Mouse (Mus musculus) frontal cortex, postnatal 25 days (tissue): ENCODE results near the gene Cacng7.
"Not testable (repeated sequence)": the region's sequence is repeated elsewhere in the genome, so short reads cannot be mapped to it uniquely, and the experiment has no call there.

Experiments used
- DNase-seq, 2 experiments: peaks; one replicate each; pipeline ENCODE4 v3.0.0; 2022; ENCODE audit warnings: low spot score in 2 of 2

The Cacng7 gene

DNA sequence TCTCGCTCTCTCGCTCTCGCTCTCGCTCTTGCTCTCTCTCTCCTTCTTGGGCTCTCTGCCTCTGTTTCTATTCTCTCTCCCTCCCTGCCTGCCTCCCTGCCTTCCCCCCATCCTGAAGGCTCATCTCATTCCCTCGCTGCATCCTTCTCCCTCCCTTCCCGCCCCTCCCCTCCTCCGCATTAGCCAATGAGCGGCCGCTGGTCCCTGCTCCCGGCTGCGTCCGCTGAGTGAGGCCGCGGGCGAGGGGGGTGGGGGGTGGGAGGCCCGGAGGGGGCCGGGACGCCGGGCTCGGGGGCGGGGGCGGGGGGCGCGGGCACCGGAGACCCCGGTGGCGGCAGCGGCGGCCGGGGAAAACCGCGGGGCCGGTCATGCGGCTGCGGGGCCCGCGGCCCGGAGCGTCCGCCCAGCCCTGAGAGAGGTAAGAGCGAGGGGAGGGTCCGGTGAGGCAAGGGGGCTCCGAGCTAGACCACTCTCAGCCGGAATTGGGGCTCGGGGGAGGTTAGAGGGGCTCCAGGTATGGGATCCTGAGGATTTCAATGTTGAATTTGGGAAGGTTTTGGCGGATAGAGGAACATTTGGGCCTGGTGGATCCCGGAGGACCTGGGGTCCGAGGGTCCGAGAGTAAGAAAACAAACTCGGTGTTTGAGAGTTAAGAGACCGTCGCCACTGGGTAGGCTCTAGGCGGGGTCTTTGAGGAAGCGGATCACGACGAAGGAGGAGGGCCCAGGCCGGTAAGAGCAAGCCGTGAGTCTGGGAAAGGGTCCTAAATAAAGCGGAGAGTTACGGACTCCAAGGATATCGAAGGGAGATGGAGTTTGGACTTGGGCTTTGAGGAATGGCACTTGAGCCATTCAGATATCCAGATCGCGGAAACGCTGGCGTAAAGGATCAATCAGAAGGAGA lies at the start of gene Cacng7:
Cacng7 (plus strand) TSS at position 337 of the 903 bp plus-strand sequence.
- peak in 1 of 2 experiments; percentile 31 for DNase-seq

DNA sequence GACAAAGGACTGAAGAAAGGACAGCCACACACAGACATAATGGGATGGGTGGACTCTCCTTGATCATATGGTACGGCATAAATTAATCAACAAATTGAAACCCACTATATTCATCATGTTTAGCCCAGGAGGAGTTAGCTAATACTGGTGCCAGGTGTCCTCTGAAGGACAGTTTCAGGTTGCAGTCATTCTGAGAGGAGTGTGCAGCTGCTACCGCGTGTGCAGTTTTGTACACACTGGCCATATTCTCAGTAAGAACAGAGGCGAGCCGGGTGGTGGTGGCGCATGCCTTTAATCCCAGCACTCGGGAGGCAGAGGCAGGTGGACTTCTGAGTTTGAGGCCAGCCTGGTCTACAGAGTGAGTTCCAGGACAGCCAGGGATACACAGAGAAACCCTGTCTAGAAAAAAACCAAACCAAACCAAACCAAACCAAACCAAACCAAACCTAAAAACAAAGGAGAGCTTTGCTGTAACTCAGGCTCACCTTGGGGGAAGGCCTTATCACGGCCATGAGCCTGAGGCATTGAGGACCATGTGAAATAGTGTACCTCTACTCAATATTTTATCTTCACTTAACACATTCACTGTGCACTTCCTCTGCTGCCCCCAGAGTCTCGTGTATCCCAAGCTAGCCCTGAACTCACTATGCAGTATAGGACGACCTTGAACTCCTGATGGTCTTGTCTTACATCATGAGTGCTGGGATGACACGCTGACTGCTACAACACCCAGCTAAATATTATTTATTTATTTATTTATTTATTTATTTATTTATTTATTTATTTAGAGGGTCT lies 49.5 kb upstream of the Cacng7 start:
- no peak for DNase-seq

DNA sequence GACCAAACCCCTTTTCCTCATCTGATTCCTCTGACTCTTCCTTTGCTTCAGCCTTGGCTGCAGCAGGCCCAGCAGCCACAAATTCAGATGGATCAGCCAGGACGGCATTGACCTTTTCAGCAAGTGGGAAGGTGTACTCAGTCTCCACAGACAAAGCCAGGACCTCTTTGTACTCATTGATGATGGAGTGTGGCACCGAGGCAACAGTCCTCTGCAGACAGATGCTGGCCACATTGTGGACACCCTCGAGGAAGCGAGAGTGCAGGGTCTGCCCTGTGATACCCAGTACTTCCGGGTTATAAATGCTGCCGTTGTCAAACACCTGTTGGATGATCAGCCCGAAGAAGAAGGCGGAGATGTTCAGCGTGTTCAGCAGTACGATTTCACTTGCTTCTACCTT lies 48.2 kb upstream of the Cacng7 start:
- DNase-seq: no peak

DNA sequence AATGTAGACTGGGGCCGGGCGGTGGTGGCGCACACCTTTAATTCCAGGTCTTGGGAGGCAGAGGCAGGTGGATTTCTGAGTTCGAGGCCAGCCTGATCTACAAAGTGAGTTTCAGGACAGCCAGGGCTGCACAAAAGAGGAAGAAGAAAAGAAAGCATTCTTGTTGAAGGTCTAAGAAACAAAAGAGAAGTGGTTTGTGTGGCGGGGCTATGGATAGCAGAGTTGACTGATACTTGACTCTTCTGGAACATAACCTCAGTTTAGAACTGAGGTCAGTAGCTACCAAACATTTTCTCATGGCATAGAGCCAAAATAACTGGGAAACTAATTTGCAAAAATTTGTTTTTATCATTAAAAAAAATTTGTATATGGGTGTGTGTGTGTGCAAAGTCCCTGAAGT lies 46.7 kb upstream of the Cacng7 start:
- DNase-seq: no peak

DNA sequence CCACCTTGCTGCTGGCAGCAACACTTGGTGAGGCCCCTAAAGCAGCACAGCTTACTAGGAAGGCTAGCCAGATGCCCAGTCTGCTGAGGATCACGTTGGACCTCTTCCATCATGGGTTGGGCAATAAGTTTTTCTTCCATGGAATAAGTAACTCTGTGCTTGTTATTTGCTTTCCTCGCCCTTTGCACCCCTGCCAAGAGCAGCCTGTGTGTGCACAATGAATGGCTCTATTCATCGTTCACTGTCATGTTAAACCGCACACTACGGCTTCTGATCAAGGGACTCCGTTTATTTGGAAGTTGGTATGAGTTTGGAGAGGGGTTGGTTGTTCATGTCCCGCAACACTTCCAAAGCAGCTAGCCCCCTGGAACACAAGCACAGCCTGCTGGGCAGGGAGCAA lies 45.6 kb upstream of the Cacng7 start:
- DNase-seq: no peak

DNA sequence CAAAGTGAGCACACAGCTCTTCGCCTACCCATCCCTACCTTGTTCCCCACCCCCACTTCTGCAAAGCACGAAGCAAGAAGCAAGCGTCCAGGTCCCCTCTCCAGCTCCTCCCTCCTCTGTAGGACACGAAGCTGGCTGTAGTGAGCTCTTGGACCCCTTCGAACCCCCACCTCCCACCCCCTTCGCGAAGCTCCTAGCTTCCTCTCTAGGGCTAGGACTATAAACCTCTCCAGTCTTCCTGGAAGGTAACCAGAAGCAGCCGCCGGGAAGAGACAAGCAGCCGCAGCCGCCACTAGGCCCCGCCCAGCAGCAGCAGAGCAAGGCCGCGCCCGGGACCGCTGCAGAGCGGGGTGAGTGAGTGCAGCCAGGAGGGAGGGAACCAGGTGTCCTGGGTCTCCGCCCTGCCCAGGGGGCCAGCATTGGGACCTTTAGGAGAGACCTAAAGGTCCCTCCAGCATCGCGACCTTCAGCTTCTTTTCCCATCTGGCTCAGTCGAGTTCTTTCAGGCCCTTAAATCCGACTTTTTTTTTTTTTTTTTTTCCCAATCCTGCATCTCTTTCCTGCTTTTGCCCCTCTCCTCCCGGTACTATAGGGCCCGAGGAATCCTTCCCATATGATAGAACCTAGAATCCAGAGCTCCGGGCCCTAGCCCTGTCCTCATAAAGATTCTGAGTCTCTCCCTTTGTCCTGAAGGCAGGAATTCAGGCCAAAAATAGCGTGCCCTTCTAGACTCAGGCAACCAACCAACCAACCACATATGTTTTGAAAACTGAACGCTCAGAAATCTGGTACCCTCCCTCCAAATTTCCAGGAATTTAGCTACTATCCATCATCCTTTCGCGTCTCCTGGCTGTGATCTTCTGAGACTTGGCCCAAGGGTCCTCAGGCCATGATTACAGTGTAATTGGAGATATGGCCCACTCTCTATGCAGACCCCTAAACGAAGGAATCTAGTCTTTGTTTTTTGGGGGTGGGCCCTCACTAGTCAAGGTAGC lies 43.5 kb upstream of the Cacng7 start, which contains the start of the genes Myadm and Prkcg:
Myadm (plus strand) TSS at position 105 of the 995 bp plus-strand sequence.
Prkcg (plus strand) TSS at position 204 of the 995 bp plus-strand sequence.
- peak in 1 of 2 experiments; percentile 48 for DNase-seq

DNA sequence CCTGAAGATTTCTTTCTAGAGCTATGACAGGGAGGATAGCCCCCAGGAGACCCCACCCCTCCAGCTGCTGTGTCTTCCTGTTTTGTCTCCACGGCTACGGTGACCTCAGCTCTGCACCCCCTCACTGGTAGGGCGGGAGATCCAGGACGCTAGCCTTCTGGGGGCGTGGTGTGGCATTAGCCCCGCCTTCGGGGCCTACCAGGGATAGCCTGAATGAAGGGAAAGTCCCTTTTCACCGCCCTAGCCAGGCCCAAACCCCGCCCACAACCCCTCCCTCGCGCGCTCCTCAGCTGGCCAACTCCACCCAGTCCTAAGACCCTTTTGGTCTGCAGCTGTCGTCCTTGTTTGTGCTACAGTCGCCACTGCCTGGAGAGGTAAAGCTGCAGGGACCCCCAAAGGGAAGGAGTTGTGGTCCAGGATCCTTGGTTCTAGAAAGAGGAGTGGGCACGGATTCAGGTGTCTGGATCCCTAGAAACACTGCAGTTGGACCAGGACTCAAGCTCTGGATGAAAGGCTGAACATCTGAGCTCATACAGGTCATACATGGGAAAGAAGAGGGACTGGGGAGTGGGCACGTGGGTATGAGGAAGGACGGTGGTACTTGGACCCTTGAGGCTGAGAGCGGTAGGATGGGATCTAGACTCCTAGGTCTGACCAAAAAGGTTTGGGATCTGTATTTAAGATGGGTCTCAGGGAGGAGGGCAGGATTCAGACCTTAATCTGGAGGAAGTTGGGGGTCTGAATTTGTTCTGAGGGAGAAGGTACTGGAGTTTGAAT lies 42.3 kb upstream of the Cacng7 start:
- peak; percentile 68 to 80 for DNase-seq

DNA sequence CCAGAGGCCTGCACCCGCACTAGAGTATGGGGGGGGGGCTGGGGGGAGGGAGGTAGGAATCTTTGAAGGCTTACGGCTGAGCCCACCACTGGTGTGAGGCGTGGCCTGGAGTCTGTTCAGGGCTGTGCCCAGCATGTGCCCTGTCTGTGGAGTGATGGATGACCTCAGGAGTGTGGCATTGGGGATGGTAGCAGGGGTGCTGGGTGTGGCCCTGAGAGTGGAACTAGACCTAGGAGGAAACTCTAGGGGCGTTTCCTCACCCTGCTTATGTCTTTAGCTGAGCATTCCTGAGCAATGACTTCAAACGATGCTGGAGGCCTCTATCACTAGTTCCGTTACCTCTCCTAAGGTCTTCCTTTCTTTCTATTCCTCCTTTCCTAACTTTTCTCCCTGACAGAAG lies 41.6 kb upstream of the Cacng7 start:
- DNase-seq: no peak

DNA sequence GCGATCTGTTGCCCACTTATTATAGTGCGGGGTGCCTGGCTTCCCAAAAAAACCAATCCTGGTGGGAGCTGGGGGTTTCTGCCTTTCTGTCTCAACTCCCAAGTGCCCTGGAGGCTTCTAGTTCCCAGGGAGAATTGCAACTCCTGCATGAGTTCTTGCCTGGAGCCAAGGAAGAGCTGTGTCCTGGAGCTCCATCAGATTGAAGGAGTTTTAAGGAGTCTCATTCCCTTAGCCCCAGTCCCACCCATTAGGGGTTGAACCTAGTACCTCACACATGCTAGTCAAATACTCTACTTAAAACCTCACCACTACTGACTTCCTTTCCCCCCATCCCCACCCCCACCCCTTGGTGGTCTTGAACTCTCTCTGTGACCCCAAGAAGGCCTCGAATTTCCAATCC lies 41.0 kb upstream of the Cacng7 start:
- DNase-seq: no peak

DNA sequence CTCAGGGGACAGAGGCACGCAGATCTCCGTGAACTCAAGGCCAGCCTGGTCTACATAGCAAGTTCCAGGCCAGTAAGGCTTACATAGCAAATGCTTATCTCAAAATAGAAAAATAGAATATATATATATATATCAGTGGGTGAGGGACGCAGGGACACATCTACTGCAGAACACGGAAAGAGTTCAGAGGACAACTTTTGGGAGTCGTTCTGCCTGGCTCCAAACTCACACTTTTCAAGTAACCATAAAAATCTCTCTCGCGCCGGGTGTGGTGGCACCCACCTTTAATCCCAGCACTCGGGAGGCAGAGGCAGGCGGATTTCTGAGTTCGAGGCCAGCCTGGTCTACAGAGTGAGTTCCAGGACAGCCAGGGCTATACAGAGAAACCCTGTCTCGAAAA lies 40.5 kb upstream of the Cacng7 start:
- DNase-seq: not testable (repeated sequence)

DNA sequence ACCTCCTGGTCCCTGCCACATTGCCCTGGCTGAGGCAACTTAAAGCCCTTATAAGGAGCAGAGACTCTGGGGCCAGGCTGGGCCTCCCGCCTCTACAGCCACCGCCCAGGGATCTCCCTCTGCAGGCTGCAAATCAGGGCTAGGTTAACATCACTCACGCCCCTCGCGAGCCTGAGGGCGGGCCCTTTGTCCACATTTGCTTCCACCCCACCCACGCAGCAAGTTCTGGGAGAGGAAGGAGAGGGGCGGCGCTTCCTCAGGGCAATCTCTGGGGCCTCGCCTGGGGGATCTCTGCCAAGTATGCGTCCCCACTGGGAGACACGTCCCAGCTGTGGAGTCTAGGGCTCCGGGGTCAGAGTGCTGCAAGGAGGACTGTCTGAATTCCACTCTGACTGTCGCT lies 40.0 kb upstream of the Cacng7 start:
- DNase-seq: no peak

DNA sequence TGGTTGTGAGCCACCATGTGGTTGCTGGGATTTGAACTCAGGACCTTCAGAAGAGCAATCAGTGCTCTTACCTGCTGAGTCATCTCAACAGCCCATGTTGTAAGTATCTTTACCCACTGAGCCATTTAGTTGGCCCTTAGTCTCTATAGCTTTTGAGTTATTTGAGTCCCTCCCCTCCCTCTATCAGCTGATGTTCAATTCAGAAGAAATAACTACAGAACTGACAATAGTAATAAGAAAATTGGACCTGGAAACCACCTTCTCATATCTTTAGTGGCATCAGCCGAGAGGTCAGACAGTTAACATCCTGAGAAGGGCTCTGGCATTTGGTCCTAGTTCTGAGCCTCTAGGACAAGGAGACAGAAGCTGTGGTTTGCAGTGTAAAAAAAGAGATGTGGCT lies 38.0 kb upstream of the Cacng7 start:
- no peak for DNase-seq

DNA sequence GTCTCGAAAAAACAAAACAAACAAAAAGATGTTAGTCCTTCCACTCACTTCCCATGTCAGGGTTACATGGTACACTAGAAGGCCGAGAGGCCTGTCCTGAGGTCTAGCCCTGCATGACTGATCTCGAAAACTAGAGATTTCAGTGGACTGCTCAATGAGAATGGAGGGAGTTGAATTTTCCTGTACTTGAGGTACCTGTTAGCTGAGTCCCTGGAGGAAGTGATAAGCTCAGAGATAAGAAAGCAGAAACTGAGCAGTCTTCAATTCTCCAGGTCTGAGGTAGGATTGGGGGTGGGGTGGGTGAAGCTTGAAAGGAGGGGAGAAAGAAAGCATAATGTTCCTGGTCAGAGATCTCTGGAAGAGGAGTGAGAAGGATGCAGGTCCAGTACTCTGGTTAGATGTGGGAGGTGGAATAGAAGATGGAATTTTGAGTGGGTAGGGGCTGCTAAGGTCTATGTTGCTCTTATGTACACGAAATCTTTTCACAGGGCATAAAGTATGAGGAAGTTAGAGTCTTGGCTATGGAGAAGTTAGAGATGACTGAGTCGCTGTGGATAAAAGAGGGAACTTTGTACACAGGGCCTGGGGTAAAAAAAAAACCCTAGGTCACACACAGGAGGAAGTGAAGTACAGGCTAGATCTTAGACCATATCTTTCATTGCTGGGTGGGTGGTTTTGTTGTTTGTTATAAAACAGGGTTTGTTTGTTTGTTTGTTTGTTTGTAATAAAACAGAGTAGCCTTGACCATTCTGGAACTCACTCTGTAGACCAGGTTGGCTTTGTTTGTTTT lies 37.2 kb upstream of the Cacng7 start:
- no peak for DNase-seq

DNA sequence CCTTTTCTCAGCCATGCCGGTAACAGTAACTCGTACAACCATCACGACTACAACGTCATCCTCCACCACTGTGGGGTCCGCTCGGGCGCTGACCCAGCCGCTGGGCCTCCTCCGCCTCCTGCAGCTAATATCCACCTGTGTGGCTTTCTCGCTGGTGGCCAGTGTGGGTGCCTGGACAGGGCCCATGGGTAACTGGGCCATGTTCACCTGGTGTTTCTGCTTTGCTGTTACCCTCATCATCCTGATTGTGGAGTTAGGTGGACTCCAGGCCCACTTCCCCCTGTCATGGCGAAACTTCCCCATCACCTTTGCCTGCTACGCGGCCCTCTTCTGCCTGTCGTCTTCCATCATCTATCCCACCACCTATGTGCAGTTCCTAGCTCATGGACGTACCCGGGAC lies 36.0 kb upstream of the Cacng7 start:
- no peak for DNase-seq

DNA sequence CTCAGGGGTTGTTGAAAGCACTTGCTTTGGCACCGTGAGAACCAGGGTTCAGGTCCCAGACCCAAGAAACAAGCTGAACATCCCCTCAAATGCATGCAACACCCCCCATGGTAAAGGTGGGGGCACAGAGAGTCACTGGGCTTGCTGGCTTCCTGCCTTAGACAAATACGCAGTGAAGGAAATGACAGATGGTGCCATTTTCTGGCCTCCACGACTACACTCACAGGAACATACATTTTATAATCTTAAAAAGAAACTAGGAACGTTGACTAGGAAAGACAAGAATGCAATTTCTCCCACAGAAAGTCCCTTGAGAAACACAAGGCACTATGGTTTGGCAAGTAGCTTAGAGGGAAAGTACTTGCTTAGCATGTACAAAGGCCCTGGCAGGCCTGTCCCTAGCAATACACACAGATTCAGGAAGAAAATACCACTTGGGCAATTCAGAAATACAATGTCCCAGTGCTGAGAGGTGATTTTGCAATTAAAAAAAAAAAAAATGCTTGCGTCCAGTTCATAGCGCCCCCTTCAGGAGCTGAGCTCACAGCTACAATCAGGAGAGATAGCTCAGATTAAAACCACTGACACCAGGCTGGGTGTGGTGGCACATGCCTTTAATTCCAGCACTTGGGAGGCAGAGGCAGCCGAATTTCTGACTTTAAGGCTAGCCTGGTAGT lies 32.7 kb upstream of the Cacng7 start:
- no peak for DNase-seq

DNA sequence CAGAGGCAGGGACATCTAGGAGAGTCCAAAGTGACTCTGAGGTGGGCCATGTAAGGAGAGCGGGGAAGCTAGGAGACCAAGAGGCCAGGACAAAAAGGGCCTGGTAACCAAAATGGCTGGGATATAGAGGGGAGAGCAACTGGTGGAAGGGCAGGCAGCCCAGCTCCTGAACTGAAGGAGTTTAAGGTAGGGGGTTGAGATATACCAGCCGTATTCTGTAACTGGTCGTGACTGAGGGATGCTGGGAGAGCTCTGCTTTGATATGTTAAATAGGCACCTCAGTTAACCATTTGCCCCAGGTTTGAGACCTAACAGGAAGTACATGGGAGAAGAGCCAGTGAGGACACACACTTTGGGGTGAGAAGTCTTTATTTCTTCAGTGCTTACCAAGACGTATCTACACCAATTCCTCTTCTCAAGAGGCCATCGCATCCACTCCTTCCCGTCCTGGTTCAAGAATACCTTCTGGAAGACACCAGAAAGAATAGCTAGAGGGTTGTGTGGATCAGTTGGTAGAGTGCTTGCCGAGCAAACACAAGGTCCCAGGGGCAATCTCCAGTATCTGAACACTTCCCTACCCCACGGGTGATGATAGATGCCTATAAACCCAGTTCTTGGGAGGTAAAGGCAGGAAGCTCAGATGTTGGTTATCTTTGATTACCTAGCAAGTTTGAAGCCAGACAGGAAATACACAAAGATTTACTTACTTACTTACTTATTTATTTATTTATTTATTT lies 31.7 kb upstream of the Cacng7 start:
- DNase-seq: no peak

DNA sequence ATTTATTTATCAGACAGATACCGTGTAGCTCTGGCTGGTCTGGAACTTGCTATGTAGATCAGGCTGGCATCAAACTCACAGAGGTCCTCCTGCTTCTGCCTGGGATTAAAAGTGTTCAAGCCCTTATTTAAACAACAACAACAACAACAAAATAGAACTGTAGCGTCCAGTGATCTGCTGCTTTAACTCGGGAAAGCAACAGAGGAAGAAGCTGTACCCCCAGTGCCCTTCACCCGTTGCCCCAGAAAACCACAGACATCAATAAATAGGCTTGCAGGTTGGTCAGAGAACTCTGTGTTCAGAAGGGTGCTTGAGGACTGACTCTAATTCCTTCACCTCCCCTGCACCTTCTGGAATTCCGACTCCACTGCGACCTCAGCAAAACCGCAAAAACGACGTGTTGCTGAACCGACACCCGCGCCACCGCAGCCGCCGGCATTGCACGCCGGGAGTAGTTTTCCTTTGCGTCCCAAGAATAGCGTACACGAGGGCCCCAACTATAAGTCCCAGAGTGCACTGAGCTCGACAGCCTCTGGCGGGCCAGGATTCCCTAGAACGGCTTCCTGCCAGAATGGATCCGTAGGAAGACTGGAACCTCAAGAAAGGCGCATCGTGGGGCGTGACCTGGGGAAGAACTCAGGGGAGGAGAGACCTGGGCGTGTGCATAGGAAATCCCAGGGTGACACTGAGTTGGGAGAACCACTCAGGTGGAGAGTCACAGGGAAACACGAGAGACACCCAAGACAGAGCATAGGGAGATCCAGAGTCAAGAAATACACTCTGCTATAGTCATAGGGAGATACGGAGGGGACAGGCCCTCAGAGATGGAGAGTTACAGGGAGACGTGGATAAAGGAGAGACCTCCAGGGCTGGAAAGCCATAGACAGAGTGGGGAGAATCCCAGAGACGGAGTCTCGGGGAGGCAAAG lies 30.9 kb upstream of the Cacng7 start:
- no peak for DNase-seq
